Mouse (Mus musculus) embryonic facial prominence, embryonic 11.5 days (tissue): ENCODE data around the gene Cant1. TPM values are rescaled to one million over a fixed set of nuclear protein-coding genes. Genes with fewer than 3 reads are reported as not detected.

Experiments
- ATAC-seq: fragments of 200-750 bp; cut with Nextera tagmentation; replicated peaks from 2 replicates; pipeline ENCODE4 v1.8.0; 2017; ENCODE audit warnings: low read depth; ENCODE audit not compliant: insufficient number of reproducible peaks, low FRiP score, low TSS enrichment
- DNase-seq: peaks from one replicate; pipeline ENCODE4 v3.0.0-alpha.2; 2015; ENCODE audit warnings: low spot score
- H3K27ac ChIP-seq: fragments of 300-500 bp; sonication (generic); replicated peaks from 2 replicates; pipeline ENCODE4 v1.5.1; 2014; ENCODE audit warnings: mild to moderate bottlenecking, low read depth, low read length, control low read depth
- H3K27me3 ChIP-seq: fragments of 300-500 bp; sonication (generic); 2 replicates; pipeline ENCODE4 v1.6.1; 2014; ENCODE audit warnings: mild to moderate bottlenecking, low read length, moderate library complexity, mixed read lengths; ENCODE audit not compliant: control insufficient read depth, insufficient read depth
- H3K36me3 ChIP-seq: fragments of 300-500 bp; sonication (generic); replicated peaks from 2 replicates; pipeline ENCODE4 v1.6.1; 2014; ENCODE audit warnings: low read depth, mild to moderate bottlenecking, low read length, moderate library complexity, mixed read lengths; ENCODE audit not compliant: control insufficient read depth, insufficient read depth
- H3K4me1 ChIP-seq: fragments of 300-500 bp; sonication (generic); 2 replicates; pipeline ENCODE4 v1.6.1; 2014; ENCODE audit warnings: low read length, mixed read lengths; ENCODE audit not compliant: control insufficient read depth, insufficient read depth
- H3K4me2 ChIP-seq: fragments of 300-500 bp; sonication (generic); 2 replicates; pipeline ENCODE4 v1.6.1; 2014; ENCODE audit warnings: low read depth, mild to moderate bottlenecking, control low read depth, low read length, moderate library complexity
- H3K4me3 ChIP-seq: fragments of 300-500 bp; sonication (generic); 2 replicates; pipeline ENCODE4 v1.5.1; 2014; ENCODE audit warnings: low read depth, low read length, control low read depth
- H3K9ac ChIP-seq: fragments of 300-500 bp; sonication (generic); replicated peaks from 2 replicates; pipeline ENCODE4 v1.6.1; 2014; ENCODE audit warnings: mild to moderate bottlenecking, control low read depth, low read length
- H3K9me3 ChIP-seq: fragments of 300-500 bp; sonication (generic); replicated peaks from 2 replicates; pipeline ENCODE4 v1.6.1; 2016; ENCODE audit warnings: mild to moderate bottlenecking, low read length, inconsistent platforms, mixed read lengths; ENCODE audit not compliant: control insufficient read depth
- WGBS: fragments of 180-500 bp; shearing (Covaris S2); extraction: QIAGEN DNeasy Blood & Tissue Kit; methylation state at CpG from one replicate; pipeline ENCODE4 v1.1.7; 2014; 5-methylcytosine and 5-hydroxymethylcytosine counted together
- polyA plus RNA-seq: library from polyadenylated mRNA; unstranded; fragments of >200 nt; fragmentation: Nextera tagmentation; extraction: Ambion mirVana; gene quantifications from 2 replicates; pipeline ENCODE4 v1.2.1, GENCODE M21; 2014

Gene Cant1
- 19.5 and 23.2 TPM in 2 replicates for polyA plus RNA-seq

DNA sequence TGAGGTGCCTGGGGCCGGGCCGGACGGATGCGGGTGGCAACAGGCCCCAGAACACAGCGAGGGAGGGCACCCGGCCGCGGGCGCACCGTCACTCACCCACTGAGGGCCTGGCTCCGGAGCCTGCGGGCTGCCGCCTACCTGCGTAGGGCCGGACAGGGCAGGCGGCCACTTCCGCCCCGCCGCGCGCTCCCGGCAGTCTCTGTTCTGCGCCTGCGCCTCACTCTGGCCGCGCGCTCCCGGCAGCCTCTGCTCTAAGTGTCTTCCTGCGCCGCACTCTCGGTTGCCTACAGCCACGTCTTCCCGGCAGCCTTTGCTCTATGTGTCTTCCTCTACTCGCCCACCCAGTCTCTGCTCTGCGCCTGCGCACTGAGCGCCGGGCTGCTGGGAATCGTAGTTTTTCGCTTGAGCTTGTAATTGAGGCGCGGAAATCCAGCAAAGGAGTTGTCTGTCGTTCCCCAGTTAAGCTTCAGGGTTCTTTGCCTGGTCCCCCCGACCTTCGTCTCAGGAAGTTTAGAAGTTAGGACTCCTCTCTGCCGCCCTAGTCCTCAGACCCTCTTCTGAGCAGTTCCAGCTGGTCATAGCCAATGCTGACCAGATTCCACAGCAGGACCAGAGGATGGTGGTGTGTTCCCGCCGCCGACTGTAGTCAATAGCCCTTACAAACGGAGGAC, at the start of gene Cant1:
TSS of gene Cant1 (minus strand) at position 253 of the 671 bp plus-strand sequence.
- H3K36me3 ChIP-seq: no peaks in the 10 kb centered on the region; the same call in 1 of the 2 replicates
- no peaks in the 10 kb centered on the region for H3K9me3 ChIP-seq
- 0 out of 2 replicates have a peak within 1 kb of the TSS, but pooled peaks have one; percentile 41 for H3K27ac ChIP-seq
- under 1% methylated on average over 43 of the region's 50 CpGs for WGBS
- H3K4me2 ChIP-seq: peak within 1 kb of the TSS; percentile 74
- H3K4me3 ChIP-seq: peak within 1 kb of the TSS; percentile 83
- H3K9ac ChIP-seq: peak within 1 kb of the TSS; percentile 95
- peaks cover 10% of the 10 kb centered on the region for H3K4me1 ChIP-seq
- ATAC-seq (peak; percentile 90), DNase-seq (peak; percentile 98)
- no peaks in the 10 kb centered on the region for H3K27me3 ChIP-seq

DNA sequence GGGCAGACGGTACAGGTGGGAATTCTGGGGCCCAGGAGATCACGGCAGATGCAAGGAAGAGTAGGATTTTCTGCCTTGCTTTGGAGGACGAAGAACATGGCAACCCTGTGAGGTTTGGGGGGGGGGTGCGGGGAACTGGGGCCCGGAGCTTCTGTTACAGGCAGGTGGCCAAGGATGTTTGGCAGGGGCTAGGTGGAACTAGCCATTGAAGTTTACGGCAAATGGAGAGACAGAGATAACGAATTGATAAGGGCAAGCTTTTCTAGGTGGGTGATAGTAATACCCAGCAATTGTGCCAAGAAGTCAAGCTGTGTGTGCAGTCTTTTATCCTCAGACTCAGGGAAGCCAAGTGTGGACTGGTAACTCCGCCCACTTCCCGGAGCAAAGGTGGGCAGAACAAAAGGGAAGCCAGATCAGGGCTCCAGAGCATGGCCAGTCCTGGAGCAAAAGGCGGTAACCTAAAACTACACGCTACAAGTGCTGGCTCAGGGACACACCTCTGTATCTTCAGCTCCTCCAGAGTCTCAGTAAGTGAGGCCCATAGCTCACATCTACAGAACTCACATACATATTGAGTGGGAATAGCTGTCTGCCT, 48.7 kb upstream of the Cant1 start:
- DNase-seq (no peak), ATAC-seq (no peak)
- H3K9ac ChIP-seq: no peak overlapping the region
- H3K4me1 ChIP-seq: no peaks in the 10 kb centered on the region
- WGBS: 62% methylated on average over 11 of the region's 11 CpGs
- no peak overlapping the region for H3K4me3 ChIP-seq
- no peaks in the 10 kb centered on the region for H3K9me3 ChIP-seq
- no peak overlapping the region for H3K27ac ChIP-seq
- H3K36me3 ChIP-seq: no peaks in the 10 kb centered on the region
- H3K4me2 ChIP-seq: no peak overlapping the region
- no peaks in the 10 kb centered on the region for H3K27me3 ChIP-seq

DNA sequence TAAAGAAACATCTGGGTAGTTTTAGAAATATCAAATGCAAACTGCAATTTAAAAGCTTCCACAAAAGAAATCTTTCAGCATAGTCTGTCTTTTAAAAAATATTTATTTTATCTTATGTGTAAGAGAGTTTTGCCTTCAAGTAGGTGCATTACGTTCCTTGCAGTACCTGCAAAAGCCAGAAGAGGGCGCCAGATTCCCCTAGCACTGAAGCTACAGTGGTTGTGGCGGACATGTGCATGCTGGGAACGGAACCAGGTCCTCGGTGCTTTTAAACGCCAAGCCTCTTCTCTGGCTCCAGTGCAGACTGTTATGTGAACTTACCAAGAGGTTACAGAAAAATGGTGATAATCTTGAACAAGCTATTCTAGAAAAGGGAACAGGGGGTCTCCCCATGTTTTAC, 41.4 kb upstream of the Cant1 start:
- no peaks in the 10 kb centered on the region for H3K27me3 ChIP-seq
- no peak for DNase-seq
- ATAC-seq: no peak
- no peak overlapping the region for H3K9ac ChIP-seq
- H3K9me3 ChIP-seq: no peaks in the 10 kb centered on the region
- WGBS: 54% methylated on average over 6 of the region's 6 CpGs
- no peak overlapping the region for H3K27ac ChIP-seq
- no peak overlapping the region for H3K4me2 ChIP-seq
- no peak overlapping the region for H3K4me3 ChIP-seq
- H3K4me1 ChIP-seq: no peaks in the 10 kb centered on the region
- no peaks in the 10 kb centered on the region for H3K36me3 ChIP-seq

DNA sequence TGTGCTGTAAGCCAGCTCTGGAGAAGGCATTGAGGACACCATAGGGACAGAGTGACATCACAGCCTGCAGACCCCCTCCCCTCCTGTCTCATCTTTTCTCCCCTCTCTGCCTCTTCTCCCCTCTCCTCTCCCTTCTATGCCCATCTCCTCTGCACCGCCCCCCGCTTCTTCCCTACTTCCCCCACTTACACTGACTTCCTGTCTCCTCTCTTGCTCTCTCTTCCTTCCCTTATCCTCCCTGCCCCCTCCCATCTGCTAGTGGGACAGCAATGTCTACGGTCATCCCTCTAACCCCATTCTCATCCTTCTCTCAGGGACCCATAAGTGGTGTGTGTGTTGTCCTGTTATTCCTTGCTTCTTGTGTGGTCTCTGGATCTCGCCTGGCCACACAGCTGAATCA, 40.6 kb upstream of the Cant1 start:
- no peak overlapping the region for H3K27ac ChIP-seq
- no peaks in the 10 kb centered on the region for H3K9me3 ChIP-seq
- ATAC-seq: no peak
- no peak overlapping the region for H3K4me2 ChIP-seq
- H3K9ac ChIP-seq: no peak overlapping the region
- WGBS: 66% methylated on average over 4 of the region's 4 CpGs
- H3K4me1 ChIP-seq: no peaks in the 10 kb centered on the region
- no peaks in the 10 kb centered on the region for H3K36me3 ChIP-seq
- no peaks in the 10 kb centered on the region for H3K27me3 ChIP-seq
- no peak for DNase-seq
- no peak overlapping the region for H3K4me3 ChIP-seq

DNA sequence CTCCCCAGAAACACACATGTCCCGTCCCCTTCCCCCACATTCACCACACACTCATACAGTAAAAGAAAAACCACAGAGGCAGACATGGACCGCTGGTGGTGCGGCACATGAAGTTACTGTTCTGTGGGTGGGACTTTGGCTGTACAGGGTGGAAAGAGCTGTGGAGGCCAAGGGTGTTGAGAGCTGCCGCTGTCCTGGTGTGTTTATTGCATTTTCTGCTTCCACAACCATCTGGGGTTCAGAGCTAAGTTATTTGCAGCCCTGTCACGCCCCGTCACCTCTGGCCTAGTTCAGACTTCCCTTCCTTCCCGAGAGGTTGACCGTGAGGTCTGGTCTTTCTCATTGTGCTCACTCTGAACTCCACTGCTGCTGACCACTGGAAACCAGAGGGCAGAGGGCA, 40.2 kb upstream of the Cant1 start:
- DNase-seq: no peak
- no peaks in the 10 kb centered on the region for H3K36me3 ChIP-seq
- H3K4me1 ChIP-seq: no peaks in the 10 kb centered on the region
- H3K9me3 ChIP-seq: no peaks in the 10 kb centered on the region
- H3K27me3 ChIP-seq: no peaks in the 10 kb centered on the region
- no peak overlapping the region for H3K9ac ChIP-seq
- H3K4me2 ChIP-seq: no peak overlapping the region
- 40% methylated on average over 8 of the region's 8 CpGs for WGBS
- no peak overlapping the region for H3K27ac ChIP-seq
- no peak overlapping the region for H3K4me3 ChIP-seq
- ATAC-seq: no peak

DNA sequence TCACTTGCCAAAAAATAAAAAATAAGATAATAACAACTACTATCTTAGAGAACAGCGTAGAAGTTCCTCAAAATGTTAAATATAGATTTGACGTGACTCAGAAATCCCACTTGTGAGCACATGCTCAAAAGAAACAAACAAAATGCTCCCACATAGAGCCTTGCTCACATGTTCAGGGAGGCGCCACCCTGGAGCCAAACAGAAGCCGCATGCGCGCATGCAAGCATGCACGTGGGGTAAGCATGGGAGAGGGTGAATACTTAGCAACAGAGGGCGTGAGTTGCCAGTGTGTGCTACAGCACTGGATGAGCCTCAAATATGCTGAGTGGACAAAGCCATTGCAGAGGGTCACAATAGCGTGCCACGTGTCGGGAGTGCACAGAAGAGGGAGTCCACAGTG, 38.1 kb upstream of the Cant1 start:
- DNase-seq: no peak
- Histone ChIP-seq H3K36me3 (no peaks in the 10 kb centered on the region), H3K27me3 (no peaks in the 10 kb centered on the region), H3K9me3 (no peaks in the 10 kb centered on the region), H3K9ac (no peak overlapping the region), H3K27ac (no peak overlapping the region), H3K4me1 (no peaks in the 10 kb centered on the region), H3K4me3 (no peak overlapping the region), H3K4me2 (no peak overlapping the region)
- 82% methylated on average over 11 of the region's 11 CpGs for WGBS
- no peak for ATAC-seq

DNA sequence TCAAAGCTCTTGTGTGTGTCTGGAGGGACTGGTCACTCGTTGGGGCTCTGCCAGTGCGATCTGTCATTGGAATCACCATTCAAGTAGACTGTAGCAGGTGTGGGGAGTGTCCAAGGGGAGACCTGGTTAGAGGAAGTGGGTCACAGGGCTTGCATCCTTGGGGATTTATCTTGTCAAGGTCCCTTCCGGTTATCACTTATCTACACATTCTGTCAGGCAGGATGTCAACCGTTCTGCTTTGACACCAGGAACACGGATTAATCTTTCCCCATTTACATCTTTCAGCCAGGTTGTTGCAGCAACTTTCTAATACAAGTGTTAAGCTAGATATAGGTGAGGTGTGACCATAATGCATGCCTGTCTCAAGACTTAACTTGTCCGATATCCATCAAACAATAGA, 36.9 kb upstream of the Cant1 start:
- DNase-seq (no peak), ATAC-seq (no peak)
- Histone ChIP-seq H3K4me1 (no peaks in the 10 kb centered on the region), H3K27ac (no peak overlapping the region), H3K4me2 (no peak overlapping the region), H3K9me3 (no peaks in the 10 kb centered on the region), H3K4me3 (no peak overlapping the region), H3K9ac (no peak overlapping the region), H3K27me3 (no peaks in the 10 kb centered on the region), H3K36me3 (no peaks in the 10 kb centered on the region)
- 84% methylated on average over 6 of the region's 6 CpGs for WGBS

DNA sequence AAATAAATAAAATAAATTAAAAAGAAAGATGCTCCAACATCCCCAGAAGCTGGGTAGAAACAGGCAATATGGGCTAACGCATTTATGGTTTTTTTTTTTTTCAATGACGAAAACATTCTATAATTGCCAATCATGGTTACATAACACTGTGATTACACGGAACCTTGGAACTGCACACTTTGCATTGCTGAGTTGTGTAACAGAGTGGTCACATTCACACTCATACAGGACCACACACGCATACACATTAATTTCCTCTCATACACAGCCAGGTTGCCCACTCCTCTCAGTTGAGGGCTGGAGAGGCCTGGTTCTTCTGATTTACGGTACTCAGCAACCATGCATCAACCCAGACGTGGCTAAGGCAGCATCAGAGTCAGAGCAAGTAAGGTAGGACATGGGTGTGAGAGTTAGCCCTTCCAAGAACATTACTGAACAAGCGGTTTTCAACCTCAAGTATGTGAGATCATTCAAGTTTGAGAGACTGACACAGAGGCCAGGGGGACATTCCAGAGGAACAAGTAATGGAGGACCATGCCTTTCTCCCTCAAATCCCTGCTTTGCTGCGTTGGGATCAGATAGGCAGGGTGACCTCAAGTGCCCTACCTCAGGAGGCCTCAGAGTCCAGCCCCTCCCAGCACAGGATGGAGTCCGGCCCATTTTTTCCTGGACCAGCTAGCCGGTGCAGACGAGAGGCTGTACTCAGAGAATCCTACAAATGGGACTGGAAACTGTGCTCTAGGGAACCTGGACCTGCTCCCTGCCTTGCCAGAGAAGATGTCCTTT, 35.2 kb upstream of the Cant1 start:
- Histone ChIP-seq H3K9ac (no peak overlapping the region), H3K4me3 (no peak overlapping the region), H3K27me3 (no peaks in the 10 kb centered on the region), H3K27ac (no peak overlapping the region), H3K4me1 (no peaks in the 10 kb centered on the region), H3K36me3 (no peaks in the 10 kb centered on the region), H3K9me3 (no peaks in the 10 kb centered on the region), H3K4me2 (no peak overlapping the region)
- ATAC-seq: no peak
- DNase-seq: no peak
- WGBS: 74% methylated on average over 11 of the region's 11 CpGs
